Mouse (Mus musculus) bone marrow, adult 2 months (tissue): ENCODE results near the gene Prickle2. TPM values are rescaled to one million over a fixed set of nuclear protein-coding genes. Genes with fewer than 3 reads are reported as not detected.

ENCODE experiments used
- H3K27ac ChIP-seq: fragments of 200-500 bp; 2 replicates; pipeline ENCODE4 v1.5.1; 2012; ENCODE audit warnings: low read depth, mild to moderate bottlenecking, control low read depth, inconsistent platforms, low read length; ENCODE audit not compliant: control insufficient read depth, poor library complexity, insufficient read depth
- H3K4me1 ChIP-seq: fragments of 200-500 bp; 2 replicates; pipeline ENCODE4 v1.6.1; 2011; ENCODE audit warnings: low read length; ENCODE audit not compliant: control insufficient read depth, insufficient read depth
- H3K4me3 ChIP-seq: fragments of 200-500 bp; replicated peaks from 2 replicates; pipeline ENCODE3; 2011; ENCODE audit warnings: mild to moderate bottlenecking, low read depth, low read length, control low read depth; ENCODE audit not compliant: control insufficient read depth
- CTCF ChIP-seq: fragments of 200-500 bp; IDR thresholded peaks from 2 replicates; pipeline ENCODE4 v1.5.1; 2011; ENCODE audit warnings: low read length, control low read depth; ENCODE audit not compliant: control insufficient read depth, insufficient read depth
- POLR2A ChIP-seq: fragments of 200-500 bp; IDR thresholded peaks from 2 replicates; pipeline ENCODE4 v1.6.1; 2011; ENCODE audit warnings: low read depth, mild to moderate bottlenecking, control low read depth, low read length, borderline replicate concordance; ENCODE audit not compliant: control insufficient read depth
- WGBS: fragments of 180-500 bp; shearing (Covaris S2); methylation state at CpG from one replicate; pipeline ENCODE4 v1.1.7; 2018; 5-methylcytosine and 5-hydroxymethylcytosine counted together
- polyA plus RNA-seq: library from polyadenylated mRNA; stranded (reverse); fragments of >200 nt; gene quantifications from 2 replicates; pipeline ENCODE4 v1.2.4, GENCODE M21; 2011; ENCODE audit warnings: low replicate concordance; ENCODE audit not compliant: missing spikeins, insufficient read depth, insufficient read length

Prickle2 gene
- polyA plus RNA-seq, 1 experiment, result 19.2 TPM

DNA sequence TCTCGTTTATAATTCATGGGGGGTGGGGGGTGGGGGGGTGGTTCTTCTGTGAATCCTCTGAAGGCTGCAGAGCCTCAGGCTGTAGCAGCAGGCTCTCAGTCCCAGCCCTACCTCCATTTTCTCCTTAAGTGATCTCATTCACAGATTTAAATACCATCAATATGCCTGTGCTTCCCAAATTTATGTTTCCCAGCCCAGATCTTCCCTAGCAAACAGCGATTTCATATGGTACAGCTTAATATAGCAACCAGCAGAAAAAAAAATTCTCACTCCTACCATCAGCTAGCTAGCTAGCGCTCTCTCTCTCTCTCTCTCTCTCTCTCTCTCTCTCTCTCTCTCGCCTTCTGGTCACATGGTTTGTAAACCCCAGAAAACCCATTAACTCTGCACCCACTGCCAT lies 42.5 kb downstream of the Prickle2 start:
- no peak for TF ChIP-seq CTCF
- no peak overlapping the region for H3K27ac ChIP-seq
- no peak overlapping the region for H3K4me3 ChIP-seq
- no peaks in the 10 kb centered on the region for H3K4me1 ChIP-seq
- WGBS, result 60% methylated on average over 4 of the region's 4 CpGs

GRCm38 (mm10) chr6:92649063-92649462 lies 56.9 kb downstream of the Prickle2 start:
- Histone ChIP-seq H3K27ac (no peak overlapping the region), H3K4me1 (no peaks in the 10 kb centered on the region), H3K4me3 (no peak overlapping the region)
- TF ChIP-seq CTCF (no peak), POLR2A (no peak)
- 70% methylated on average over 1 of the region's 1 CpGs for WGBS

DNA sequence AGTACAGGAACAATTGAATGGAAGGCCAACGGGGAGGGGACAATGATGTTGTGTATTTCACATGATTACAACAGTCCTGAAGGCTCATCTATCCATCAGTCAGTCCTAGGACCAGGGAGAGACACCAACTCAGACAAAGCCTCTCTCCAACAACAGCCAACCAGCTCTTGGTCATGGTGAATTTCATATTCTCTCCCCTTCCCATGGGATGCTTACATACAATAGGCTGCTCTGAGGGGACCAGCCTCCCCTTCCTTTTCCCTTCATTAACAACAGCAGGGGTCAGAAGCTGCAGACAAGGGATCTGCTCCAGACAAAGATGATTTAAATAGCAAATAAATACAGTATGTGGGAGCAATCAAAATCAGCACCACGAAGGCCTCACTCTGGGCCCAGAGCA lies 57.4 kb downstream of the Prickle2 start:
- H3K4me3 ChIP-seq, result no peak overlapping the region
- TF ChIP-seq POLR2A (no peak), CTCF (no peak)
- no peak overlapping the region for H3K27ac ChIP-seq
- 48% methylated on average over 2 of the region's 2 CpGs for WGBS
- H3K4me1 ChIP-seq, result no peaks in the 10 kb centered on the region

- no peak overlapping the region for H3K4me3 ChIP-seq
- TF ChIP-seq POLR2A (no peak), CTCF (no peak)
- 78% methylated on average over 1 of the region's 1 CpGs for WGBS
- H3K4me1 ChIP-seq, result no peaks in the 10 kb centered on the region
- no peak overlapping the region for H3K27ac ChIP-seq
Measured at GRCm38 (mm10) chr6:92642929-92643328, 63.0 kb downstream of the Prickle2 start.

GRCm38 (mm10) chr6:92641956-92642355 lies 64.0 kb downstream of the Prickle2 start:
- Histone ChIP-seq H3K4me1 (no peaks in the 10 kb centered on the region), H3K4me3 (no peak overlapping the region), H3K27ac (no peak overlapping the region)
- 72% methylated on average over 7 of the region's 7 CpGs for WGBS
- TF ChIP-seq POLR2A (no peak), CTCF (no peak)

DNA sequence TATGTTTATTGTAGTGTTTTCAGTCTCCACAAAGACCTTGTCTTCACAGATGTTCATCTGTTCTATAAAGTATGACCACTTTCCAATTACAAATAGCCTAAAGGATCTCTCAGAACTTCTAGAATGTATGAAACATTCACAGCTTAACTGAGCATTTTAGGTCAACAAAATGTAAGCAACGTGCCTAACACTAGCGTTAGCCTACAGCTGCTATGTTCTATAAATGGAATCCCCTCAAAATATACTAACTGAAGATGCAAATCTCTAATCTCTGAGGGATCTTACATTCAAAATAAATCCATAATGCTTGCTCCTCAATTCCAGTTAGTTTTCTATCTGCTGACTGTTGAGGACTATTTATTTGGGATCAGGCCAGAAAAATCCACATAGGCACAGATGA lies 65.1 kb downstream of the Prickle2 start:
- Histone ChIP-seq H3K4me1 (no peaks in the 10 kb centered on the region), H3K27ac (no peak overlapping the region), H3K4me3 (no peak overlapping the region)
- WGBS, result 85% methylated on average over 2 of the region's 2 CpGs
- TF ChIP-seq POLR2A (no peak), CTCF (no peak)

- H3K4me3 ChIP-seq, result no peak overlapping the region
- TF ChIP-seq POLR2A (no peak), CTCF (no peak)
- no peak overlapping the region for H3K27ac ChIP-seq
- 77% methylated on average over 1 of the region's 1 CpGs for WGBS
- no peaks in the 10 kb centered on the region for H3K4me1 ChIP-seq
Measured at GRCm38 (mm10) chr6:92636431-92636830, 69.5 kb downstream of the Prickle2 start.

DNA sequence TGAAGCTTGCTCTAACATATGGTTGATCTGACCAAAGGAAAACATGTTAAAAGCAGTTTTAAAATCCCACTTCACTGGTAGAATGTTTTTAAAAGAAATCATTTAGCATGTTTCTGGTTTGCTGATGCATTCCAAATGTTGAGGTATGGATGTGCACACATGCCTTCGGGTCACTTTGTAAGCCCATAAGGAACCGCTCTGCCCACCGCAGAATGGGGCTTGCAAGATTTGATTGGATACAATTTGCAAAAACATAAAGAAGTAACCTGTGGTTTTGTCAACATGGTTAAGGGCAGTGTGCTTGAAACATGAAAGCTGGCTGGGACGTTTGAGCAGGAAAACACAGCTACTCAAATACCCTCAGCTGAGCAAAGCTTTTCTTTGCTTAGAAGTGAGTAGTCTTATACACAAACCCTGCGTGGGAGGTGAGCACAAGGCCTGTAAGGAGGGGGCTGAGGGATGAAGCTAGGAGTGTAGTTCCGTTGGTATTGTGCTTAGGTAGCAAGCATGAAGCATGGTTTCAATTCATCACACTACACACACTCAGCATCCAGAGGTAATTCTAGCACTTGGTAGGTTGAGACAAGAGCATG lies 71.0 kb downstream of the Prickle2 start:
- WGBS, result 73% methylated on average over 6 of the region's 6 CpGs

DNA sequence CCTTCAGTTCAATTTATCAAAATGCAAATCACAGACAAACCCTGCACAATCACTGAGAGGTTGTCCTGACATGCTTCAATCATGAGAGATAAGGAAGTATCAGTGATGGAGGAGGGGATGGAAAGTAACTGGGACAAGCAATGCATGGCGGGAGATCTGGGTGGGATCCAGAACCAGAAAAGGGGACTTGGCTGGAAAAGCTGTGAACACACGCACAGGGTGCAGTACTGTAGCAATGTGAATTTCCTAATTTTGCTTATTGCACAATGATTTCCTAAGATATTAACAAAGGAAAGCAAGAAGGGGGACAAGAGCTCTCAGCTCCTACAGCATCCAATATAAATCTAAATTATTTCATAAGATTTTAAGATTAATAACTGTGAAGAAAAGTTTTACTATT lies 75.0 kb downstream of the Prickle2 start:
- Histone ChIP-seq H3K4me1 (no peaks in the 10 kb centered on the region), H3K4me3 (no peak overlapping the region), H3K27ac (no peak overlapping the region)
- TF ChIP-seq CTCF (no peak), POLR2A (no peak)
- WGBS, result 79% methylated on average over 2 of the region's 2 CpGs

More for the DNA sequence above, 71.0 kb downstream of the Prickle2 start:
- no peak for TF ChIP-seq POLR2A
- no peak for TF ChIP-seq CTCF
- Histone ChIP-seq H3K27ac (no peak overlapping the region), H3K4me3 (no peak overlapping the region), H3K4me1 (no peaks in the 10 kb centered on the region)
